Mouse (Mus musculus) lung, adult 2 months (tissue): ENCODE measurements at regions not wholly inside any gene's neighbourhood (a gene's known extent, or its start where the extent isn't known, plus 50 kb on each side); places are given as distances from the start of the nearest gene placed in this dataset.

Experiments
- CTCF ChIP-seq: fragments of 200-500 bp; IDR thresholded peaks from 2 replicates; pipeline ENCODE4 v1.5.1; 2011; ENCODE audit warnings: mild to moderate bottlenecking, low read length, control low read depth; ENCODE audit not compliant: insufficient read depth
- POLR2A ChIP-seq: fragments of 200-500 bp; IDR thresholded peaks from 2 replicates; pipeline ENCODE4 v1.6.1; 2011; ENCODE audit warnings: low read depth, mild to moderate bottlenecking, control low read depth, low read length, borderline replicate concordance; ENCODE audit errors: extremely low read depth

DNA sequence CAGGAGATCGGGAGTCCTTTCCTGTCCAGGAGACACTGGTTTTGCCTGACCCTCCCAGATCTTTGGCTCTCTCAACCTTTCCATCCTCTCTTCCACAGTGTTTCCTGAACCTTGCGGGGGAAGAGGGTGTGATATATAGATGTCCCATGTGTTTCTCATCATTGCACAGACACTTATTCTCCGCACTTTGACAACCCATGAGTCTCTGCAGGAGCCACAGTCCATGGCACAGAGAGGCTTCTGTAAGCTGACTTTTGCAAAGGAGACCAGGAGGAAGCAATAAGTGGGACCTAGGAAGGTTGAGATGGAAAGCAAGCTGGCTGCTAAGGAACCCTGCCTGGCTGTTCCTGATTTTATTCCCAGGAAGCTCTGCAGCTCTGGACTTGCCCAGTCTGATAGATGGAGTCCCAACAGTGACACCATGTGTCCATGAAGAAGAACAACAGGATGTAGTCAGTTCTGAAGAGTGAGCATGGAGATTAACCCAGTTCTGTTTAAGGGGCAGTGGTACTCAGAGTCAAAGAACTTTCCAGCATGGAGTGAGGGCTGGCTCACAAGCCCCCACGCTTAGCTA, 201.4 kb upstream of the Castor2 start:
- no peak for TF ChIP-seq CTCF
- TF ChIP-seq POLR2A: no peak
